Mouse (Mus musculus): ENCODE results near the gene Mettl5. TPM values are rescaled to one million over a fixed set of nuclear protein-coding genes. Genes with fewer than 3 reads are reported as not detected.
"Not testable (repeated sequence)": the region's sequence is repeated elsewhere in the genome, so short reads cannot be mapped to it uniquely, and the experiment has no call there.

The Mettl5 gene
- 10 to 100 TPM; 14.3 to 14.8 TPM for total RNA-seq (2021)
- long read RNA-seq, experiment 1, transcript Mettl5-201 (7 exons, 968 nt): major isoform, 10 of 13 reads
- long read RNA-seq, experiment 1, partial matches to known transcripts: 0 of 13 reads
- long read RNA-seq, experiment 1, other reads (novel, unspliced or antisense): 2 of 13 reads
- long read RNA-seq, experiment 2, transcript Mettl5-201 (7 exons, 968 nt): major isoform, 11 of 12 reads
- long read RNA-seq, experiment 2, partial matches to known transcripts: 1 of 12 reads
- long read RNA-seq, experiment 2, other reads (novel, unspliced or antisense): 0 of 12 reads

DNA sequence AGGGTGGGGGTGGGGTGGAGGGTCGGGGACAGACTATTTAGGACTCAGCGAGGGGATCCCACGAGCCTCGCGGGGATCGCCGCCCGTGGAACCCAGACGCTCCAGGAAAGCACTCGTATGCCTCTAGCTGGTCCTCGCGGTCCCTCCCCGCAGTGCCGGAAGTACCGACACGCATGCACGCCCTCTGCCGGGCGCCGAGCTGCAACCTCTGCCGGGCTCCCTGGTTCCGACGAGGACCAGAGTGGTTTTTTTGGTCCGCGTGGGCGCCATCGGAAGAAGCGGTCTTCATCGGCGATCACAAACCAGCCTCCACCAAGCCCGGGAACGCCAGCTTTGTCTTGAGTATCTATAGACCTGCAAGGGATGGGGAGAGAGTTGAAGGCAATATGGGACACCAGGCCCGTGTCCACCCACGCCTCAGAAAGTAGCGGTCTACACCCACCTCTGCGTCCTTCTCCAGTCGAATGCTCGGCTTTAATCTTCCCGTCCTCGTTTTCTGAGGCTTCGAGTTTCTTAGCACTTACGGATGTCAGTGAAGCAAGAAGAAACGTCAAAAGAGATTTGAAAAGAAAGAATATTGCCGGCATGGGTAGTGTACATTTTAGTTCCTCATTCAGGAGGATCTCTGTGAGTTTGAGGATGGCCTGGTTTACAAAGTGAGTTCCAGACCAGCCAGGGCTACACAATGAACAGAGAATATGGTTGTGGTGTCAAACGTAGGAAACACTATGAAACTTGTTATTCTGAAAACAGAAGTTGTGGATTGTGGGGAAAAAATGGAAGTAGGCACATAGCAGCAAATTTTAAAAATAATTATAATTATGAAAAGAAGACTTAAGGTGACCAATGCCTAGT, at the start of gene Mettl5:
Mettl5 (minus strand) TSS at position 165 of the 855 bp plus-strand sequence.
- peak; percentile 82 to 90 for DNase-seq (ENCODE audit: low spot score in 2 of 2)

- DNase-seq (ENCODE audit: low spot score in 2 of 2): no peak
These were observed 39.5 kb upstream of the Mettl5 start for GRCm38 (mm10) chr2:69924943-69925342.

DNA sequence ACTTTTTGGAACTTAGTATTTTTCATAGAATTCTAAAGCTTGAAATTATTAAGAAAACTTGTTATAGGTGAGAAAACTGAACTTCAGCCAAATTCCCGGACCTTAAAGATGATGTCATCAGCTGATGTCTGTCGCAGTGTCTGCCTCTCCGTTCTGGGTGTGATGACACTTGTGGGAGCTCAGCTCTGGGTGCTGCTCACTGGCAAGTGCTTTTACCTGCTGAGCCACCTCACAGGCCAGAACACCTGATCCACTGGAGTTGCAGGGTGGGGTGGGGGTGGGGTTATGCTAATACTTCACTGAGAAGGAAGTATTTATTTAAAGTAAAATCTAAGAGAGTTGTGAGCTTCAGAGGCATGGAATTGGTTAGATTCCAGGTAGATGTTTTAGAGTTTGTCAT, 31.9 kb upstream of the Mettl5 start:
- no peak for DNase-seq (ENCODE audit: low spot score in 2 of 2)

DNA sequence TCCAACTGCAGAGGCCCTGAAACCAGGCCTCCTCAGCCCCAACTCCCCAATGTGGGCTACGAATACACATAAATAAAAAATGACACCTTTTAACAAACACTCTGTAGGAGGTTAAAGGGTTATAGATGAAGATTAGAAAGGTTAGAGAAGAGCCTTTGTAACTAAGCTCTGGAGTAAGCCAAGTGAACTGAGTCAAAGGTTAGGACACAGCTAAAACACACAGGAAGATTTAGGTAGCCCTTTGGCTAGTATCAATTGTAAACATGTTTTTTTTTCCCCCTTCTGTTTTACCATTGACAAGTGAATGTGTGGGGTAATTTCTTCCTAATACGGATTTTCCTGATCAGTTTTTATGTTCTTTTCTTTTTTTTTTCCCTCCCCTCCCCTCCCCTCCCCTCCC, 27.4 kb upstream of the Mettl5 start:
- no peak for DNase-seq (ENCODE audit: low spot score in 2 of 2)

GRCm38 (mm10) chr2:69907394-69907793, 22.0 kb upstream of the Mettl5 start:
- not testable (repeated sequence) for DNase-seq (ENCODE audit: low spot score in 2 of 2)

- DNase-seq (ENCODE audit: low spot score in 2 of 2): no peak
These were observed 18.1 kb upstream of the Mettl5 start for GRCm38 (mm10) chr2:69903541-69903940.

GRCm38 (mm10) chr2:69897618-69898575, 12.5 kb upstream of the Mettl5 start:
- DNase-seq (ENCODE audit: low spot score in 2 of 2): peak; percentile 35 to 58

DNA sequence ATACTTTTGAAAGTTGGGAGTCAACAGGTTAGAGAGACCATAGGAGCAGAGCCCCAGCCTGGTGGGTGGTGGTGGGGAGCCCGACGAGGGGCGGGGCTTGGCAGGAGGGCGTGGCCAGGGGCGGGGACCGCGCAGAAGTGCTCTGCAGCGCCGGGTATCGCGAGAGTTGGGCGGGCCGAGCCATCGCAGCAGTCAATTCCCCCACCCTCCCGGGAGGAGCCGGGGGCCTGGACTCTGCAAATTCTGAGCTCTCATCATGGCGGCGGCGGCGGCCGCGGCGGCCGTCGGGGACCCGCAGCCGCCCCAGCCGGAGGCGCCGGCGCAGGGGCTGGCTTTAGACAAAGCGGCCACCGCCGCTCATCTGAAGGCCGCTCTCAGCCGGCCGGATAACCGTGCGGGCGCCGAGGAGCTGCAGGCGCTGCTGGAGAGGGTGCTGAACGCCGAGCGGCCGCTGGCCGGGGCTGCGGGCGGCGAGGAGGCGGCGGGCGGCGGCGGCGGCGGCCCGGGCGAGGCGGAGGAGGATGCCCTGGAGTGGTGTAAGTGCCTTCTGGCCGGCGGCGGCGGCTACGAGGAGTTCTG, 11.7 kb upstream of the Mettl5 start, which contains the start of gene Ubr3:
Ubr3 (plus strand) TSS at position 208 of the 579 bp plus-strand sequence.
- DNase-seq (ENCODE audit: low spot score in 2 of 2): peak; percentile 98 to 99

DNA sequence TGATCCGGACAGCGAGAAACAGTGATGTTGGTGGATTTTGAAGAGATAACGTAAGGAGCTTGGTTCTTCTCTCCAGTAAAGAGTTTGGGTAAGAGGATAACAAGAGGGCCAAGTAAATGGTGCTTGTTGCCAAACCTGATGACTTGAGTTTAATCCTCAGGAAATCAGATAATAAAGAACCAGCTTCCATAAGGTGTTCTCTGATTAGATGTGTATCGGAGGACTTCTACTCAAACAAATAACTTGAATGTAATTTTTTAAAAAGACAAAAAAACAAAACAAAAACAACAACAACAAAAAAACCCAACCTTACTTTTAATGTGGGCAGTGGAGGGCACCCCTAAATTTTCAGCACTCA, 10.8 kb upstream of the Mettl5 start:
- no peak for DNase-seq (ENCODE audit: low spot score in 2 of 2)

- no peak for DNase-seq (ENCODE audit: low spot score in 2 of 2)
These were observed 10.2 kb upstream of the Mettl5 start for GRCm38 (mm10) chr2:69895502-69896223.

- DNase-seq (ENCODE audit: low spot score in 2 of 2): no peak
These were observed 8.5 kb upstream of the Mettl5 start for GRCm38 (mm10) chr2:69893891-69894290.

DNA sequence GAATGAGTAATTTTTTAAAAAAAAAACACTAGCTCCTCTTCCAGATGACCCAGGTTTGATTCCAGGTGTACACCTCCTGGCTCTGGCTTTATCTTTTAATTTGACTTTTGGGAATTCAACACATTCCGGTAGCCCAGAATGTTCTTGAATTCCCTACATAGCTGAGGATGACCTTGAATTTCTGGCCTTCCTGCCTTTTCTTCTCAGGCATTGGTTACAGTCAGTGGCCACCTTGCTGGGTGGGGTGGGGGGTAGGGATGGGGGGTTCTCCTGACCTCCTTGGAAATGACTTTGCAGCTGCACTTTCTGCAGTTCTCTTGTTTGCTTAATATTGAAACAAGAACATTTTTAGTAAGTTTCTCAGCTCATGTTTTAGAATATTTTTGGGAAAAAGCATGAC, 7.7 kb upstream of the Mettl5 start:
- DNase-seq (ENCODE audit: low spot score in 2 of 2): no peak

GRCm38 (mm10) chr2:69890843-69891242, 5.4 kb upstream of the Mettl5 start:
- DNase-seq (ENCODE audit: low spot score in 2 of 2): no peak

- no peak for DNase-seq (ENCODE audit: low spot score in 2 of 2)
These were observed 3.5 kb upstream of the Mettl5 start for GRCm38 (mm10) chr2:69888957-69889356.

- DNase-seq (ENCODE audit: low spot score in 2 of 2): no peak
These were observed 365 bp downstream of the Mettl5 start for GRCm38 (mm10) chr2:69885050-69885449.

GRCm38 (mm10) chr2:69884581-69884980, 834 bp downstream of the Mettl5 start:
- DNase-seq (ENCODE audit: low spot score in 2 of 2): no peak

DNA sequence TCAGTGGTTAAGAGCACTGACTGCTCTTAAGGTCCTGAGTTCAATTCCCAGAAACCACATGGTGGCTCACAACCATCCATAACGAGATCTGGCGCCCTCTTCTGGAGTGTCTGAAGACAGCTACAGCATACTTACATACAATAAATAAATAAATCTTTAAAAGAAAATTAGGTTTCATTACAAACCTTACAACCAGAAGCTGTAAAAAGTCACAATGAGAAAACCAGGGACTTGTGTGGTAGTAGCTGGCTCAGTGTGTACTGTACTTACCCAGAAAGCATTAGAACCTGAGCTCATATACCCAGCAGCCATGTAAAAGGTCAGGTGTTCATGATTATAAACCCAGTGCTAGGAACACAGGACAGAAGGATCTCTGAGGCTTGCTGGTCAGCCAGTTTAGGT, 1.4 kb downstream of the Mettl5 start:
- DNase-seq (ENCODE audit: low spot score in 2 of 2): no peak

- DNase-seq (ENCODE audit: low spot score in 2 of 2): no peak
These were observed 23.2 kb downstream of the Mettl5 start for GRCm38 (mm10) chr2:69862117-69862657.

GRCm38 (mm10) chr2:69861485-69862091, 23.8 kb downstream of the Mettl5 start, which contains the start of gene Ssb:
TSS of gene Ssb (plus strand) at chr2:69861562.
- DNase-seq (ENCODE audit: low spot score in 2 of 2): peak; percentile 90 to 93

All from gastrocnemius, postnatal 4 days (tissue).